Mouse (Mus musculus) olfactory bulb, adult 2 months (tissue): ENCODE measurements around the gene Sik3.

Experiments
- CTCF ChIP-seq: fragments of 200-500 bp; IDR thresholded peaks from 2 replicates; pipeline ENCODE4 v1.5.1; 2012; ENCODE audit warnings: low read depth, mild to moderate bottlenecking, low read length, moderate library complexity; ENCODE audit not compliant: insufficient read depth
- POLR2A ChIP-seq: fragments of 200-500 bp; IDR thresholded peaks from 2 replicates; pipeline ENCODE4 v1.6.1; 2012; ENCODE audit warnings: mild to moderate bottlenecking, low read depth, low read length, moderate library complexity; ENCODE audit not compliant: insufficient read depth

DNA sequence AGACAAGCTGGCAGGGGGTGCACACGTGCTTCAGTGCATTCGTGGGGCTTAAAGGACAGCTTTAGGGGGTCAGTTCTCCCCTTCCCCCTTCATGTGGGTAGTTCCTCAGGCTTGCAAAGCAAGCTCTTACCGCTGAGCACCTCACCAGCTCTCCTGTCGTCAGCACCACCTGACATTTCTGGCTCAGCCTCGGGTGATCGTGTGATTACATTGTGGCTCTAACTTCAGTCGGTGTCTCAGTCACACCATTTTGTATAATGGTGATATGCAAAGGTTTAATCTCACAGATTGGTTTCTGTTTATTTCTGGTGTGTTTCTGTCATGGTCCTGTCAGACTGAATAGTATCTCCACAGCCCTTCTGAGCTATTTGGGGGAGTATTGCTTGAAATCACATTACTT, 186.3 kb downstream of the Sik3 start:
- TF ChIP-seq POLR2A = no peak
- no peak for TF ChIP-seq CTCF
